Mouse (Mus musculus): ENCODE measurements around the gene Shkbp1. TPM values are rescaled to one million over a fixed set of nuclear protein-coding genes. Genes with fewer than 3 reads are reported as not detected.

Shkbp1 gene
- polyA plus RNA-seq, 1 experiment from 2014 or later = 47.4 TPM

DNA sequence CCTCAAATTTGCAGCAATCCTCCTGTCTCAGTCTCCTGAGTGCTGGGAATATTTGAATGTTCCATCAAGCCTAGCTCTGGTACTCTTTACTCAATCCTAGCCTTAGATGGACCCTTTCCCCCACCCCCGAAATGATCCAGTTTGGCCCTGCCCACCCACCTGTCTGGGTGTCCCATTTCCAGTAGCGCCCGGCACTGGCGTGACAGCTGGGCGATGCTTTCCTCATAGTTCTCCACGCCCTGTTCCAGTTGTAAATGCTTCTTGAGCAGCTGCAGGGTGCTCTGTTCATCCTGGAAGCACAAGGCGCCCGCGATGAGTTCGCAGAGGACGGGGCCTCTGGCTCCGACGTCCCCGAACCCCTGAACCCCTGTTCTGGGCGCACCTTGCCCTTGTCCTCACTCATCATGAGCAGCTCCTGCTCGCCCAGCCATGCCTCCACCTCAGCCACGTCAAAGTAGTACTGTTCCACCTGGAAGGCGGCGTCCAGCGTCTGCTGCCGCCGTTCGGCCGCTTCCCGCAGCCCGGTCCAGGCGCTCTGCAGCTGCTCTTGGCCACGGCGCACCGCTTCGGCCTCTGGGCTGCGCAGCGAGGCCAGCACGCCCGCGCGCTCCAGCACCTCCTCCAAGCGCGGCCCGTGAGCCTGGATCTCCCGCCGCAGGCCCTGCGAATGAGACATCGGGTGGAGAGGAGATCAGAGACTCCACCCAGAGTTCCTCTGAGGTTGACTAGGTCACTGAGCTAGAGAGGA lies 16.1 kb upstream of the Shkbp1 start:
- Histone ChIP-seq H3K4me3 (ENCODE audit: low read depth, low read length) (no peak overlapping the region), H3K4me1 (ENCODE audit: control insufficient read depth, insufficient read depth, low read length) (no peaks in the 10 kb centered on the region), H3K4me2 (ENCODE audit: low read length) (no peak overlapping the region), H3K27ac (ENCODE audit: low read length) (no peak overlapping the region), H3K27me3 (ENCODE audit: control insufficient read depth, insufficient read depth, low read depth, low read length) (peaks cover 96% of the 10 kb centered on the region), H3K9ac (ENCODE audit: low read depth, low read length) (no peak overlapping the region), H3K36me3 (ENCODE audit: control insufficient read depth, insufficient read depth, low read length) (peaks cover 28% of the 10 kb centered on the region), H3K9me3 (replicated peaks; ENCODE audit: control insufficient read depth, low read length, poor library complexity, severe bottlenecking) (no peaks in the 10 kb centered on the region; the same call in 1 of the 2 replicates)
- WGBS = 12% methylated on average over 44 of the region's 44 CpGs
- ATAC-seq = no peak

DNA sequence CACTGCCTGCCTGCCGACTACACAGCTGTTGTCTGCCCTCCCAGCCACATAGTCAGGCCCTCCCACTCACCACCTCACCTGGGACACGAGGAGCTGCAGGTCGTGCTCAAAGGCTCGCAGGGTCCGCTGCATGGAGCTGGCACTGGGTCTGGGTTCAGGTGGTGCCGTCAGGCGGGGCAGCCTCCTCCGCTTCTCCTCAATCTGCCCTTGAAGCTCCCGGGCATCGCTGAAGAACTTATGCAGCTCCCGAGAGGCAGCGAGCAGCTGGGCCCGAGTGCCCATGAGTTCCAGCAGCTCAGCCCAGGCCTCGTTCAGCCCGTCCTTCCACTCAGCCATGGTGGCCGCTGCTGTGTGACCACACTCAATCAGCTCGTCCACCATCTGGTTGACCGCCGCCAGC lies 13.3 kb upstream of the Shkbp1 start:
- Histone ChIP-seq H3K27ac (ENCODE audit: low read length) (no peak overlapping the region), H3K4me3 (ENCODE audit: low read depth, low read length) (no peak overlapping the region), H3K36me3 (ENCODE audit: control insufficient read depth, insufficient read depth, low read length) (peaks cover 29% of the 10 kb centered on the region), H3K4me2 (ENCODE audit: low read length) (no peak overlapping the region), H3K4me1 (ENCODE audit: control insufficient read depth, insufficient read depth, low read length) (no peaks in the 10 kb centered on the region), H3K9me3 (replicated peaks; ENCODE audit: control insufficient read depth, low read length, poor library complexity, severe bottlenecking) (no peaks in the 10 kb centered on the region; the same call in 1 of the 2 replicates), H3K27me3 (ENCODE audit: control insufficient read depth, insufficient read depth, low read depth, low read length) (peaks cover 99% of the 10 kb centered on the region), H3K9ac (ENCODE audit: low read depth, low read length) (no peak overlapping the region)
- no peak for ATAC-seq
- 86% methylated on average over 19 of the region's 19 CpGs for WGBS

GRCm38 (mm10) chr7:27367976-27368375 lies 12.2 kb upstream of the Shkbp1 start:
- no peak overlapping the region for H3K4me3 ChIP-seq (ENCODE audit: low read depth, low read length)
- 23% methylated on average over 11 of the region's 11 CpGs for WGBS
- no peaks in the 10 kb centered on the region; the same call in 1 of the 2 replicates for H3K9me3 ChIP-seq (replicated peaks; ENCODE audit: control insufficient read depth, low read length, poor library complexity, severe bottlenecking)
- H3K9ac ChIP-seq (ENCODE audit: low read depth, low read length) = no peak overlapping the region
- no peak overlapping the region for H3K27ac ChIP-seq (ENCODE audit: low read length)
- no peak for ATAC-seq
- peaks cover 95% of the 10 kb centered on the region for H3K27me3 ChIP-seq (ENCODE audit: control insufficient read depth, insufficient read depth, low read depth, low read length)
- H3K4me2 ChIP-seq (ENCODE audit: low read length) = no peak overlapping the region
- H3K4me1 ChIP-seq (ENCODE audit: control insufficient read depth, insufficient read depth, low read length) = no peaks in the 10 kb centered on the region
- H3K36me3 ChIP-seq (ENCODE audit: control insufficient read depth, insufficient read depth, low read length) = peaks cover 29% of the 10 kb centered on the region

DNA sequence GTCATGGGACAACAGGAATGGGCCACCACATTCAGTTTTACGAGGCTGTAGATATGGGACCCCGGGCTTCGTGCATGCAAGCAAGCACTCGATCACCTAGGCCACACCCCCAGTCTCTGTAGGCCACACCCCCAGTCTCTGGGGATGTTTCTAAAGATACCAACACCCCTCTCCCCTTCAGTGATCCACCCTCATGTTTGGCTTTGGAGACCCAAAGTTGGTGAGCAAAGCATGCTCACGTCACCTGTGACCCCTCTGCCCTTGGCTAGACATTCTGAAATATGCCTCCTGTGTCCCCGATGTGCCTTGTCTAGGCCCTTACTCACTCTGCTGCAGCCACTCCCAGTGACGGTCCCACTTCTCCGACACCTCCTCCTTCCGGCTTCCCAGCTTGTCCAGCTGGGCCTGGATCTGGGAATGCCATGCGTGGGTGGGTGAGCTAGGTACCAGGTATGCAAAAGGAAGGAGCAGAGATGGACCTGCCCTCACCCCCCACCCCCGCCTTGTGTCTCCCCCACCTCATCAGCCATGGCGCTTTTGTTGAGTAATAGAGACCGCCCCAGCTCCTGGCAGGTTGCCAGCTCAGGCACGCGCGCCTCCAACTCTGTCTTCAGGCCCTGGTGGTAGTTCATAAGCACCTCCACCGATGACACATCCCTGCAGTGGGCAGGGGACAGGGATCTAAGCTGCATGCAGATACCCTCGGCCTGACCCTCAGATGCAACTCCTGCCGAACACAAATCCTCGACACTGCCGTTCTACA lies 10.4 kb upstream of the Shkbp1 start:
- Histone ChIP-seq H3K4me2 (ENCODE audit: low read length) (no peak overlapping the region), H3K36me3 (ENCODE audit: control insufficient read depth, insufficient read depth, low read length) (peaks cover 23% of the 10 kb centered on the region), H3K9ac (ENCODE audit: low read depth, low read length) (no peak overlapping the region), H3K27me3 (ENCODE audit: control insufficient read depth, insufficient read depth, low read depth, low read length) (peaks cover 78% of the 10 kb centered on the region), H3K9me3 (replicated peaks; ENCODE audit: control insufficient read depth, low read length, poor library complexity, severe bottlenecking) (no peaks in the 10 kb centered on the region; the same call in 1 of the 2 replicates), H3K27ac (ENCODE audit: low read length) (no peak overlapping the region), H3K4me1 (ENCODE audit: control insufficient read depth, insufficient read depth, low read length) (peaks cover 2% of the 10 kb centered on the region; the same call in 1 of the 2 replicates), H3K4me3 (ENCODE audit: low read depth, low read length) (no peak overlapping the region)
- 51% methylated on average over 21 of the region's 21 CpGs for WGBS
- ATAC-seq = no peak

DNA sequence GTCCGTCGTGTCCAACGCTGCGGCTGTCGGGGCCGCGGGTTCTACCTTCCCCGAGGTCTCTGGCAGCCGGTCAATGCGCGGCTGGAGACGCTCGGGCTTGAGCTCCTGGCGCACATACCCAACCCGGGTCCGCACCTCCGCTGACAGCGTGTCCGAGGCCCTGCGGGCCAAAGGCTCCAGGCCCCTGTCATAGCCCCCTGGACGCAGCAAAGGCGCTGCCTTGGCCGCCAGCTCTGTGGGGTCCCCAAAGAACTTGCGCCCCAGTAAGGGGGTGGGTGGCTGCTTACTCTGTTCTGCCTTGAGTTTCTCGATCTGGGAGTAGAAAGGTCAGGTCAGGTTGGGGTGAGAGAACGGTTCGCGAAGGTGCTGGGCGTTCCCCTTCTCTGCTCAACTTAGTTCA lies 8.6 kb upstream of the Shkbp1 start:
- Histone ChIP-seq H3K9me3 (replicated peaks; ENCODE audit: control insufficient read depth, low read length, poor library complexity, severe bottlenecking) (no peaks in the 10 kb centered on the region), H3K4me3 (ENCODE audit: low read depth, low read length) (no peak overlapping the region), H3K27ac (ENCODE audit: low read length) (no peak overlapping the region), H3K27me3 (ENCODE audit: control insufficient read depth, insufficient read depth, low read depth, low read length) (peaks cover 60% of the 10 kb centered on the region), H3K4me2 (ENCODE audit: low read length) (no peak overlapping the region), H3K4me1 (ENCODE audit: control insufficient read depth, insufficient read depth, low read length) (peaks cover 7% of the 10 kb centered on the region), H3K36me3 (ENCODE audit: control insufficient read depth, insufficient read depth, low read length) (peaks cover 14% of the 10 kb centered on the region; the same call in 1 of the 2 replicates), H3K9ac (ENCODE audit: low read depth, low read length) (no peak overlapping the region)
- WGBS = 6% methylated on average over 29 of the region's 29 CpGs
- ATAC-seq = no peak

GRCm38 (mm10) chr7:27361283-27361946 lies 5.6 kb upstream of the Shkbp1 start:
- H3K36me3 ChIP-seq (ENCODE audit: control insufficient read depth, insufficient read depth, low read length) = peaks cover 4% of the 10 kb centered on the region; the same call in 1 of the 2 replicates
- peak; percentile 94 for ATAC-seq
- H3K9ac ChIP-seq (ENCODE audit: low read depth, low read length) = peak overlapping the region; percentile 80
- 0% methylated on average over 52 of the region's 52 CpGs for WGBS
- no peaks in the 10 kb centered on the region for H3K9me3 ChIP-seq (replicated peaks; ENCODE audit: control insufficient read depth, low read length, poor library complexity, severe bottlenecking)
- H3K27me3 ChIP-seq (ENCODE audit: control insufficient read depth, insufficient read depth, low read depth, low read length) = peaks cover 44% of the 10 kb centered on the region
- peaks cover 7% of the 10 kb centered on the region for H3K4me1 ChIP-seq (ENCODE audit: control insufficient read depth, insufficient read depth, low read length)
- peak overlapping the region; percentile 60 for H3K4me3 ChIP-seq (ENCODE audit: low read depth, low read length)
- no peak overlapping the region for H3K27ac ChIP-seq (ENCODE audit: low read length)
- peak overlapping the region; percentile 74 for H3K4me2 ChIP-seq (ENCODE audit: low read length)

GRCm38 (mm10) chr7:27360749-27361148 lies 4.9 kb upstream of the Shkbp1 start:
- peaks cover 4% of the 10 kb centered on the region; the same call in 1 of the 2 replicates for H3K36me3 ChIP-seq (ENCODE audit: control insufficient read depth, insufficient read depth, low read length)
- no peaks in the 10 kb centered on the region for H3K9me3 ChIP-seq (replicated peaks; ENCODE audit: control insufficient read depth, low read length, poor library complexity, severe bottlenecking)
- H3K27me3 ChIP-seq (ENCODE audit: control insufficient read depth, insufficient read depth, low read depth, low read length) = peaks cover 37% of the 10 kb centered on the region
- H3K4me1 ChIP-seq (ENCODE audit: control insufficient read depth, insufficient read depth, low read length) = peaks cover 10% of the 10 kb centered on the region
- peak overlapping the region; percentile 60; the same call in 1 of the 2 replicates for H3K4me3 ChIP-seq (ENCODE audit: low read depth, low read length)
- 56% methylated on average over 6 of the region's 6 CpGs for WGBS
- H3K4me2 ChIP-seq (ENCODE audit: low read length) = peak overlapping the region; percentile 74
- H3K9ac ChIP-seq (ENCODE audit: low read depth, low read length) = no peak overlapping the region
- H3K27ac ChIP-seq (ENCODE audit: low read length) = no peak overlapping the region
- no peak for ATAC-seq

- Histone ChIP-seq H3K4me2 (ENCODE audit: low read length) (no peak overlapping the region), H3K27me3 (ENCODE audit: control insufficient read depth, insufficient read depth, low read depth, low read length) (peaks cover 28% of the 10 kb centered on the region), H3K9me3 (replicated peaks; ENCODE audit: control insufficient read depth, low read length, poor library complexity, severe bottlenecking) (no peaks in the 10 kb centered on the region), H3K4me1 (ENCODE audit: control insufficient read depth, insufficient read depth, low read length) (peaks cover 10% of the 10 kb centered on the region), H3K4me3 (ENCODE audit: low read depth, low read length) (no peak overlapping the region), H3K27ac (ENCODE audit: low read length) (no peak overlapping the region), H3K36me3 (ENCODE audit: control insufficient read depth, insufficient read depth, low read length) (peaks cover 4% of the 10 kb centered on the region; the same call in 1 of the 2 replicates), H3K9ac (ENCODE audit: low read depth, low read length) (no peak overlapping the region)
- no peak for ATAC-seq
- 90% methylated on average over 9 of the region's 9 CpGs for WGBS
These were observed 4.0 kb upstream of the Shkbp1 start for GRCm38 (mm10) chr7:27359706-27360358.
